Mouse (Mus musculus) embryo, embryonic 11 days (tissue): ENCODE data around the gene Xpr1.
"Not testable (repeated sequence)": the region's sequence is repeated elsewhere in the genome, so short reads cannot be mapped to it uniquely, and the experiment has no call there.

Experiments
- DNase-seq: peaks from one replicate; pipeline ENCODE4 v3.0.0-alpha.2; 2015

The Xpr1 gene

GRCm38 (mm10) chr1:155320091-155320833 is 97.0 kb downstream of the Xpr1 start:
- DNase-seq = no peak

- no peak for DNase-seq
Observed at GRCm38 (mm10) chr1:155319513-155319912, 97.7 kb downstream of the Xpr1 start.

- DNase-seq = no peak
Observed at GRCm38 (mm10) chr1:155311672-155312071, 105.5 kb downstream of the Xpr1 start.

- DNase-seq = peak; percentile 57
Observed at GRCm38 (mm10) chr1:155306879-155307278, 110.3 kb downstream of the Xpr1 start.

- no peak for DNase-seq
Observed at GRCm38 (mm10) chr1:155303402-155303801, 113.8 kb downstream of the Xpr1 start.

GRCm38 (mm10) chr1:155297615-155298014 is 119.6 kb downstream of the Xpr1 start:
- DNase-seq = no peak

GRCm38 (mm10) chr1:155297203-155297602 is 120.0 kb downstream of the Xpr1 start:
- no peak for DNase-seq

GRCm38 (mm10) chr1:155293446-155293845 is 123.8 kb downstream of the Xpr1 start:
- DNase-seq = peak; percentile 84

- no peak for DNase-seq
Observed at GRCm38 (mm10) chr1:155289411-155289810, 127.8 kb downstream of the Xpr1 start.

GRCm38 (mm10) chr1:155288033-155288432 is 129.2 kb downstream of the Xpr1 start:
- DNase-seq = no peak

GRCm38 (mm10) chr1:155283808-155284207 is 133.4 kb downstream of the Xpr1 start:
- no peak for DNase-seq

- DNase-seq = peak; percentile 89
Observed at GRCm38 (mm10) chr1:155281003-155281793, 136.0 kb downstream of the Xpr1 start.

- peak; percentile 35 for DNase-seq
Observed at GRCm38 (mm10) chr1:155280306-155280705, 136.9 kb downstream of the Xpr1 start.

GRCm38 (mm10) chr1:155276381-155277033 is 140.7 kb downstream of the Xpr1 start:
- no peak for DNase-seq

GRCm38 (mm10) chr1:155275793-155276192 is 141.4 kb downstream of the Xpr1 start:
- no peak for DNase-seq

GRCm38 (mm10) chr1:155274976-155275375 is 142.2 kb downstream of the Xpr1 start:
- no peak for DNase-seq

- no peak for DNase-seq
Observed at GRCm38 (mm10) chr1:155272953-155273352, 144.3 kb downstream of the Xpr1 start.

- DNase-seq = not testable (repeated sequence)
Observed at GRCm38 (mm10) chr1:155262496-155262895, 154.7 kb downstream of the Xpr1 start.

- no peak for DNase-seq
Observed at GRCm38 (mm10) chr1:155254309-155254708, 162.9 kb downstream of the Xpr1 start.

- no peak for DNase-seq
Observed at GRCm38 (mm10) chr1:155253126-155253525, 164.1 kb downstream of the Xpr1 start.

- no peak for DNase-seq
Observed at GRCm38 (mm10) chr1:155252631-155253121, 164.5 kb downstream of the Xpr1 start.

GRCm38 (mm10) chr1:155251596-155251995 is 165.6 kb downstream of the Xpr1 start:
- DNase-seq = no peak

GRCm38 (mm10) chr1:155250531-155251135 is 166.6 kb downstream of the Xpr1 start:
- no peak for DNase-seq
